Mouse (Mus musculus) spleen, adult 10 weeks (tissue): Measurements from ENCODE around the gene Tollip. TPM values are rescaled to one million over a fixed set of nuclear protein-coding genes. Genes with fewer than 3 reads are reported as not detected.

Experiments used
- polyA plus RNA-seq: library from polyadenylated mRNA; stranded (reverse); fragments of 350-450 nt; fragmentation: Illumina TruSeq; extraction: RNeasy Lipid Tissue Mini Kit (QIAGEN cat#74804); gene quantifications from one replicate; pipeline ENCODE4 v1.2.3, GENCODE M21; 2015; ENCODE audit warnings: low replicate concordance; ENCODE audit not compliant: insufficient read depth

The Tollip gene
- polyA plus RNA-seq = 38.5 TPM

DNA sequence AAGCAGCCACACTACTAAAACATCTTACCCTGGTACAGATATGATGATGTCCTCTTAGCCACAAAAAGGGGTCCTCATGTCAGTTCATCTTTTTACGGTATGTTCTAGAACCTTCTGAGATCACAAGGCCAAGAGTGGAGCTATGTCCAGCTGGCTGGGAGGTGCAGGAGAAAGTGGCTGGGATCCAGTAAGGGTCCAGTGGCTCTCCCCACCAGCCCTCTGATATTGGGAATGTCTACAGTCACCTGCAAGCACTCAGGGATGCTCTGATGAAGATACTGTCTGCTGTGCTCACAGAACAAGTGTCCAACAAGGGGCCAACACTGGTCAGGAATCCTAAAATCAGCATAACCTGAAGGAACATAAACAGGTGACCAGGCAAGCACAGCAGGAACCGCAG lies at the start of gene Tollip:
Tollip (minus strand) TSS at position 101 of the 400 bp plus-strand sequence.

DNA sequence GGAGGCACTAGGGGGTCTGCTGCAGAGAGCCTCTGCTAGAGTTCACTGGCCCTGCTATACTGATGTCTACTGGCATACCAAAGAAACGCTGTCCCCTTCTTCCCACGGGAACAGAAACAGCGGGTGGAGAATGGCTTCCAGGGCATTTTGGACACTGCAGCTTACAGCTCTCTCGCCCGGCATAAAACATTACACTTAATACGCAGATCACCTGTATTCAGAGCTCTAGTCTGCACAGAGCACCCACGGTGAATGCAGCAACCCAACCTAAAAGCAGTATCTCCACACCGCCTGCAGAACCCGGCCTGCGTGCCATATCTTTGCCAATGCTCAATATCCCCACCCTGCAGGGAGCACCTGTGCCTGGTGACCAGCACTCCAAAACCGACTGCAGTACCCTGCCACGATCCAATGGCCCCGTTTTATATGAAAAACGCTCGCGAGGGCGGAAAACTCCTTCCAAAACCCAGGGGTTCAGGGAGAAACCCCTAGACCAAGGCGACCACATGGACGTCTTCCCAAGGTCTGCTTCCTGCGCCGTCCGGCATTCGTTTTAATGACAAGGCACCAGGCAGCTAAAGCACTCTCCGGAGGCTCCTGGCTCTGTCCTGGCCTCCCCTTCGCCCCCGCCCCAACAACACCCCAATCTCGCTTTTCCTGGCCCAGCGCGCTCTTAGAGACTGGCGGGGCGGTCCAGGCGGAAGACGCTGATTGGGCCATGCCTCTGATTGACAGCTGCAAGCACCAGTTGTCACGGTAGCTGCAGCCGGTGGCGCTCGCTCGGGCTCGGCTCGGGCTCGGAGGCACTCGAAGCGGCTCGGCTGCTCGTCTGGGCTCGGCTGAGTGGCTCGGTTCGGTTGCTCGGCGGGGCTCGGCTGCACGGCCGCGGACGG lies 30.8 kb upstream of the Tollip start, which contains the start of gene Brsk2:
Brsk2 (plus strand) TSS at position 846 of the 893 bp plus-strand sequence.

DNA sequence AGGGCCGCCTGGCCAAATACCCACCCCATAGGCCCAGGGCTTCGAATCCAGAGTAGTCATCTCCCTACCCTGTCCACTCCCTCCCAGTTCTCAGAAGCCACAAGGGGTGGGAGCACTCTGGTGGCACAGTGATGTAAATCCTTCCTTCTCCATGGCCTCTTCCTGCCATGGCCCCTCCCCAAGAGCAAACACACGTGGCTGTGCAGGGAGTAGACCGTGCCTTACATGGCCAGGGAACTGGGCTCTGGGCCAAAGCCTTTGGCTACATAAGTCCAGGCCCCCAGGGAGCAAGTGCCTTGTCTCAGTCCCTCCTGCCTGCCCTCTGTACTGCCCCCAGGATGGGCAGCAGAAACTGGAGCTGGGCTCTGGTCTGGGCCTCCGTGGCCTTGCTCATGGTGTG lies 79.5 kb downstream of the Tollip start, which contains the start of gene Muc5b:
Muc5b (plus strand) TSS at position 292 of the 400 bp plus-strand sequence.

Other genes with a start within 250 kb of the Tollip start
- gene Muc2, start 228.2 kb downstream of the Tollip start, polyA plus RNA-seq = not detected
- 0.04 TPM for gene Muc5ac, start 129.5 kb downstream of the Tollip start, polyA plus RNA-seq
- gene Muc5b, start 79.4 kb downstream of the Tollip start, polyA plus RNA-seq = not detected
- not detected for gene Brsk2, start 31.2 kb upstream of the Tollip start, polyA plus RNA-seq
- 34.7 TPM for gene Mob2, start 142.6 kb upstream of the Tollip start, polyA plus RNA-seq
- gene Dusp8, start 177.3 kb upstream of the Tollip start, polyA plus RNA-seq = 0.88 TPM
- gene Gm45618, start 202.2 kb upstream of the Tollip start, polyA plus RNA-seq = not detected
- not detected for gene Gm39115, start 217.5 kb upstream of the Tollip start, polyA plus RNA-seq
- not detected for gene Gm45337, start 226.1 kb upstream of the Tollip start, polyA plus RNA-seq
- gene Gm29735, start 238.6 kb upstream of the Tollip start, polyA plus RNA-seq = not detected
- gene Gm4553, start 247.2 kb upstream of the Tollip start, polyA plus RNA-seq = not detected